In the genomic region with DNA sequence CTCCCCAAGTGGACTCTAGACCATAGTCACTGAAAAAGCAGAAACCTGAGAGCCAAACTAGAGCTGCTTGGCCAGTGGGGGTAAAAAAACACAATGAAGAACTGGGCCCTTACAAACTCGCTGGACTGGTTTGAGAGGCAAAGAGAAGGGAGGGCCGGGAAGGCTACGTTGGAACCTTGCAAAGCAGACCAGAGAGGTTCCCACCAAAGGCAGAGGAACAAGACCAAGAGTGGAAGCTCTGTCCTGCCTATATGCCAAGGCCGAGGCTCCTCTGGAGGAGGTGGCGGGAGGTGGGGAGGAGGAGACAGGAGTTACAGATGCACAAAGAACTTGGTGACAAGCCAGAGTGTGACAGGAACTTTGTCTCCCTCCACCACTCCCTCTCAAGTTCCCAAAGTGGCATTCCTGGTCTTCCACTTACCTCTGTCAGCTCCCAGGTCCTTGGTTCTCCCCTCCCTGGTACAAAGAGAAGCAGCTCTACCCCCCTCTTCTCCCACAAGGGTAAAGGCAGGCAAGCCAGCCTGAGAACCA, we compare ENCODE assay signal across 10 mouse cellular contexts. TPM values are rescaled to one million over a fixed set of nuclear protein-coding genes. Genes with fewer than 3 reads are reported as not detected.
A peak's percentile ranks its signal among the peaks of the same experiment; 100 is the strongest.
DNase-seq lines count a peak whose midpoint lies in the region; ATAC-seq and TF ChIP-seq lines count a peak whose summit lies in the region.
"Had no signal": no experiment of that assay in that cellular context is flagged by ENCODE, and none has a peak within 500 bp of the region (broad histone marks: within the 10 kb centered on the region; RNA-seq: fewer than 3 reads in every experiment).

No protein-coding gene starts in this region.

- H3K4me2 ChIP-seq in lung, embryonic 14.5 days: peak overlapping the region; percentile 71
- no peak overlapping the region for H3K4me2 ChIP-seq in hindbrain, embryonic 11.5 days (replicated peaks; ENCODE audit: low read depth, low read length)

- peak; percentile 11 for DNase-seq in adrenal gland, adult 2 months
- no peak for DNase-seq in adrenal gland, postnatal 14 days
- peak; percentile 34 for DNase-seq in retina, postnatal 1 day
- DNase-seq in retina, embryonic 14.5 days (ENCODE audit: low spot score): no peak
- DNase-seq in lung, embryonic 14.5 days: peak; percentile 71
- peak; percentile 34 for DNase-seq in urinary bladder, postnatal 25 days (ENCODE audit: low spot score)
- DNase-seq in hindbrain, embryonic 11.5 days (ENCODE audit: low spot score): no peak
- DNase-seq: forebrain, postnatal 0 days; heart, postnatal 10 days had no signal

- H3K27ac ChIP-seq in lung, embryonic 14.5 days (ENCODE audit: low read depth): peak overlapping the region; percentile 86
- no peak overlapping the region for H3K27ac ChIP-seq in hindbrain, embryonic 11.5 days (ENCODE audit: low read depth, low read length)

- no peak for TF ChIP-seq CTCF in lung, embryonic 14.5 days (IDR thresholded peaks at IDR 0.05; ENCODE audit: low read depth)

- ATAC-seq in lung, embryonic 14.5 days (ENCODE audit: insufficient read depth): no peak
- ATAC-seq in hindbrain, embryonic 11.5 days (ENCODE audit: low FRiP score): no peak
- no peak for ATAC-seq in megakaryocyte, adult 5-6 weeks (ENCODE audit: poor library complexity, severe bottlenecking)
- ATAC-seq: forebrain, postnatal 0 days had no signal

- H3K4me3 ChIP-seq in lung, embryonic 14.5 days (ENCODE audit: low read depth, low read length): peak overlapping the region; percentile 18
- H3K4me3 ChIP-seq in hindbrain, embryonic 11.5 days (ENCODE audit: low read depth, low read length): no peak overlapping the region

- no peaks in the 10 kb centered on the region for H3K27me3 ChIP-seq in lung, embryonic 14.5 days (ENCODE audit: insufficient read depth, low read length)
- no peaks in the 10 kb centered on the region for H3K27me3 ChIP-seq in hindbrain, embryonic 11.5 days (ENCODE audit: control insufficient read depth, insufficient read depth, low read length)

- WGBS in lung, embryonic 14.5 days: 31% methylated on average over 5 of the region's 5 CpGs
- WGBS in hindbrain, embryonic 11.5 days: 36% methylated on average over 5 of the region's 5 CpGs

- 0 out of 2 replicates have a peak overlapping the region, but pooled peaks have one; percentile 1 for H3K9ac ChIP-seq in lung, embryonic 14.5 days
- H3K9ac ChIP-seq in hindbrain, embryonic 11.5 days (ENCODE audit: low read depth, low read length): no peak overlapping the region
- H3K9ac ChIP-seq: forebrain, postnatal 0 days had no signal

- H3K9me3 ChIP-seq in lung, embryonic 14.5 days (ENCODE audit: low read depth, low read length): no peaks in the 10 kb centered on the region
- H3K9me3 ChIP-seq in hindbrain, embryonic 11.5 days (ENCODE audit: control insufficient read depth, low read length): no peaks in the 10 kb centered on the region

- H3K36me3 ChIP-seq in lung, embryonic 14.5 days (ENCODE audit: insufficient read depth): 0 out of 2 replicates have a peak, but pooled peaks cover 2% of the 10 kb centered on the region
- no peaks in the 10 kb centered on the region for H3K36me3 ChIP-seq in hindbrain, embryonic 11.5 days (ENCODE audit: control insufficient read depth, insufficient read depth, low read length)

- H3K4me1 ChIP-seq in lung, embryonic 14.5 days (ENCODE audit: insufficient read depth): no peaks in the 10 kb centered on the region
- H3K4me1 ChIP-seq in hindbrain, embryonic 11.5 days (replicated peaks; ENCODE audit: control insufficient read depth, insufficient read depth, low read length): no peaks in the 10 kb centered on the region; the same call in 1 of the 2 replicates

RNA-seq across cellular contexts. Expression of a gene that starts 2.1 kb away (rescaled TPM):
- total RNA-seq in adrenal gland, adult 2 months (2021): 1 to 10 TPM; 1.2 to 1.4 TPM
- polyA plus RNA-seq in adrenal gland, adult 2 months (2012; rRNA removed): 0.18 and 0.28 TPM in 2 replicates
- 2.0 and 3.3 TPM in 2 replicates for total RNA-seq in adrenal gland, postnatal 14 days (2021)
- 18.3 and 19.5 TPM in 2 replicates for polyA plus RNA-seq in lung, embryonic 14.5 days (2014; fragmentation: Nextera tagmentation; extraction: Ambion mirVana)
- polyA plus RNA-seq in hindbrain, embryonic 11.5 days (2014; fragmentation: Nextera tagmentation; extraction: Ambion mirVana): 2.7 and 3.5 TPM in 2 replicates
- total RNA-seq in megakaryocyte, adult 5-6 weeks (2015): not detected in 2 replicates
- not detected in 2 replicates for total RNA-seq in megakaryocyte, adult 5-6 weeks (2017)

RNA-seq across cellular contexts. Expression of a gene that starts 53.1 kb away (rescaled TPM):
- total RNA-seq in adrenal gland, adult 2 months (2021): 10 to 100 TPM; 27.0 to 36.2 TPM
- 27.6 and 35.8 TPM in 2 replicates for polyA plus RNA-seq in adrenal gland, adult 2 months (2012; rRNA removed)
- 29.1 and 31.4 TPM in 2 replicates for total RNA-seq in adrenal gland, postnatal 14 days (2021)
- polyA plus RNA-seq in lung, embryonic 14.5 days (2014; fragmentation: Nextera tagmentation; extraction: Ambion mirVana): 21.3 and 22.1 TPM in 2 replicates
- 23.8 and 24.3 TPM in 2 replicates for polyA plus RNA-seq in hindbrain, embryonic 11.5 days (2014; fragmentation: Nextera tagmentation; extraction: Ambion mirVana)
- total RNA-seq in megakaryocyte, adult 5-6 weeks (2015): 28.8 and 41.8 TPM in 2 replicates
- 12.1 and 14.4 TPM in 2 replicates for total RNA-seq in megakaryocyte, adult 5-6 weeks (2017)

Comparison
In these comparisons a context has a peak if more than half of its experiments do, and no peak if none do; other contexts are left out.
1. DNase-seq: peak in adrenal gland, adult 2 months (single experiment), retina, postnatal 1 day (single experiment), lung, embryonic 14.5 days (single experiment) and urinary bladder, postnatal 25 days (single experiment); none in adrenal gland, postnatal 14 days (single experiment), retina, embryonic 14.5 days (single experiment) and hindbrain, embryonic 11.5 days (single experiment).